Mouse (Mus musculus) ES-Bruce4 (cell line): ENCODE results near the gene Tacr2. TPM values are rescaled to one million over a fixed set of nuclear protein-coding genes. Genes with fewer than 3 reads are reported as not detected.

ENCODE experiments used
- H3K27ac ChIP-seq: 2 replicates; pipeline ENCODE4 v1.5.1; 2012; ENCODE audit warnings: low read length, inconsistent platforms; ENCODE audit not compliant: insufficient read depth
- H3K27me3 ChIP-seq: 2 replicates; pipeline ENCODE4 v1.6.1; 2012; ENCODE audit warnings: mild to moderate bottlenecking, low read length, inconsistent platforms; ENCODE audit not compliant: control insufficient read depth, poor library complexity, insufficient read depth, severe bottlenecking
- H3K36me3 ChIP-seq: 2 replicates; pipeline ENCODE4 v1.6.1; 2012; ENCODE audit warnings: inconsistent platforms, mild to moderate bottlenecking, low read length, moderate library complexity; ENCODE audit not compliant: control insufficient read depth, poor library complexity, insufficient read depth, severe bottlenecking
- H3K4me1 ChIP-seq: one replicate; pipeline ENCODE4 v1.8.1; 2011; ENCODE audit warnings: low read length; ENCODE audit not compliant: control insufficient read depth, insufficient read depth
- H3K4me3 ChIP-seq: 2 replicates; pipeline ENCODE4 v1.5.1; 2011; ENCODE audit warnings: low read depth, mild to moderate bottlenecking, low read length
- H3K9ac ChIP-seq: 2 replicates; pipeline ENCODE4 v1.6.1; 2012; ENCODE audit warnings: low read depth, mild to moderate bottlenecking, inconsistent platforms; ENCODE audit not compliant: poor library complexity, severe bottlenecking
- H3K9me3 ChIP-seq: replicated peaks from 2 replicates; pipeline ENCODE4 v1.6.1; 2012; ENCODE audit warnings: mild to moderate bottlenecking, low read length, inconsistent platforms; ENCODE audit not compliant: control insufficient read depth, poor library complexity, insufficient read depth, severe bottlenecking
- CTCF ChIP-seq: IDR thresholded peaks from one replicate; pipeline ENCODE4 v1.8.1; 2011; ENCODE audit warnings: low read depth, low read length
- EP300 ChIP-seq: IDR thresholded peaks from 2 replicates; pipeline ENCODE4 v1.6.1; 2011; ENCODE audit warnings: low read depth, low read length; ENCODE audit not compliant: insufficient read depth
- POLR2A ChIP-seq: IDR thresholded peaks from one replicate; pipeline ENCODE4 v1.8.1; 2011; ENCODE audit warnings: low read length; ENCODE audit not compliant: insufficient read depth
- polyA plus RNA-seq: library from polyadenylated mRNA; stranded (reverse); fragments of >200 nt; gene quantifications from 2 replicates; pipeline ENCODE4 v1.2.4, GENCODE M21; 2011; ENCODE audit warnings: low read depth; ENCODE audit not compliant: missing spikeins, insufficient read depth, insufficient read length

Gene Tacr2
- polyA plus RNA-seq, 1 experiment, result not detected

DNA sequence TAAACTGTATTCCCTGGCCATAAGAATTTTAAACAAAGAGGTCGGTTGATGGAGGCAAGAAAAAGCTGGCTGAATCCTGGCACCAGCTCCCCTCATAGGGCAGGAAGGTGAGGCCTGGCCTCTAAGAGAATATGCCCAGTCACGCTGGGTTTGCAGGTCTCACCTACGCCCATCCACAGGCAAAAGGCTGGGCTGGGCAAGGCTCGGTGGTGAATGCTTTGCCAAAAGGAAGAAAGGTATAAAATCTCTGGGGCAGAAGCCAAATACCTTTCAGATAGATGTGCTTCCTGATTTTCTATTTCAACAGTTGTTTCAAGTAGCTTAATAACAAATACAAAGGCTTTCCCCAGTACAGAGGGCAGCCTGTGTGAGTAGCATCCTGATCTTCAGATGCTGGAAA, 27.4 kb downstream of the Tacr2 start:
- Histone ChIP-seq H3K27ac (no peak overlapping the region; the same call in 1 of the 2 replicates), H3K9ac (no peak overlapping the region), H3K4me3 (no peak overlapping the region), H3K27me3 (no peaks in the 10 kb centered on the region), H3K4me1 (peaks cover 4% of the 10 kb centered on the region), H3K9me3 (no peaks in the 10 kb centered on the region), H3K36me3 (no peaks in the 10 kb centered on the region)
- TF ChIP-seq CTCF (no peak), EP300 (no peak), POLR2A (no peak)

DNA sequence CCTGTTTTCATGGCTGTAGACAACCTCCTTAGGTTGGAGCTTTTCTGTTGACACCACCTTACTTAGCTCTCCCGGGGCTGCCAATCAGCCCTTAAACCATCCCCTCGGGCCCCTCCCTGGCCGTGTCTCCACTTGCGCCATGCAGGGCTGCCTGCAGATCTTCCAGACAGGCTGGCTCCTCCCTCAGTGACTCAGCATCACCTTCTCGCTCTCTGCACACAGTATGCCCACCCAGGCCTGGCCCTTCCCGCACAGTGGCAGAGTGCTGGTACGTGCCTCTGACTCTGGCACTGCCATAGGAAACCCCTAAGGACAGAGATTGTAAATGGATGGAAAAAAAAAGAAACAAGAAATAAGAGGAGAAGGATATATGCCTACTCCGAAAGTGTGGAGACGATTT, 30.5 kb downstream of the Tacr2 start:
- no peaks in the 10 kb centered on the region for H3K27me3 ChIP-seq
- 0 out of 2 replicates have a peak overlapping the region, but pooled peaks have one; percentile 10 for H3K9ac ChIP-seq
- H3K4me3 ChIP-seq, result no peak overlapping the region
- H3K9me3 ChIP-seq, result no peaks in the 10 kb centered on the region
- H3K27ac ChIP-seq, result peak overlapping the region; percentile 73
- no peaks in the 10 kb centered on the region for H3K36me3 ChIP-seq
- H3K4me1 ChIP-seq, result peaks cover 6% of the 10 kb centered on the region
- peak; percentile 79 for TF ChIP-seq EP300
- TF ChIP-seq POLR2A, result no peak

DNA sequence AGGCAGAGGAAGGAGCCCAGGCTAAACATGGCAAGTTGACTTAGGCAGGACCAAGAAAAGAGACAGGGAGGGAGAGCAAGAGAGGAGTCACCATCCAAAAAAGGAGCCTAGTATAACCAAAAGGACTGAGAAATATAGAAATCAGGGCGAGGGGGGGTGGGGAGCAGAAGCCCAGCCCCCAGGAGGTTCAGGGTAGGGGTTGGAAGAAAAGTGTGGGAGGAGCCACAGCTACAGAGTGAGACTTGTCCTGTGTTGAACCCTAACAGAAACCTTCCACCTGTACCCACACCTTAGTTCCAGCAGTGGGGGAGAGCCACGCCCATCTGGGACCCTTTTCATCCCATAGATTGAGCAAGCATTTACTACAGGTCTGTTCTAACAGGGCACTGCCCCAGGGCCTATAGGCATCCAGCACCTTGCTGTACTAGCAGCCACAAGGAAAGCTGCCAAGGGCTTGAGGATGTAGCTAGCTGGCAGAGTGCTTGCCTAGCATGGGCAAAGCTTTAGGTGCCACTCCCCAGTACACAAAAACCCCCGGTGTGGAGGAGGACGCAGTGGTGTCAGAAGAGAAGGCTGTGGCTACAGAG, 31.1 kb downstream of the Tacr2 start:
- 0 out of 2 replicates have a peak overlapping the region, but pooled peaks have one; percentile 10 for H3K9ac ChIP-seq
- peak overlapping the region; percentile 73 for H3K27ac ChIP-seq
- no peaks in the 10 kb centered on the region for H3K36me3 ChIP-seq
- H3K4me1 ChIP-seq, result peaks cover 6% of the 10 kb centered on the region
- TF ChIP-seq EP300 (no peak), CTCF (no peak), POLR2A (no peak)
- no peak overlapping the region for H3K4me3 ChIP-seq
- H3K9me3 ChIP-seq, result no peaks in the 10 kb centered on the region
- H3K27me3 ChIP-seq, result no peaks in the 10 kb centered on the region

DNA sequence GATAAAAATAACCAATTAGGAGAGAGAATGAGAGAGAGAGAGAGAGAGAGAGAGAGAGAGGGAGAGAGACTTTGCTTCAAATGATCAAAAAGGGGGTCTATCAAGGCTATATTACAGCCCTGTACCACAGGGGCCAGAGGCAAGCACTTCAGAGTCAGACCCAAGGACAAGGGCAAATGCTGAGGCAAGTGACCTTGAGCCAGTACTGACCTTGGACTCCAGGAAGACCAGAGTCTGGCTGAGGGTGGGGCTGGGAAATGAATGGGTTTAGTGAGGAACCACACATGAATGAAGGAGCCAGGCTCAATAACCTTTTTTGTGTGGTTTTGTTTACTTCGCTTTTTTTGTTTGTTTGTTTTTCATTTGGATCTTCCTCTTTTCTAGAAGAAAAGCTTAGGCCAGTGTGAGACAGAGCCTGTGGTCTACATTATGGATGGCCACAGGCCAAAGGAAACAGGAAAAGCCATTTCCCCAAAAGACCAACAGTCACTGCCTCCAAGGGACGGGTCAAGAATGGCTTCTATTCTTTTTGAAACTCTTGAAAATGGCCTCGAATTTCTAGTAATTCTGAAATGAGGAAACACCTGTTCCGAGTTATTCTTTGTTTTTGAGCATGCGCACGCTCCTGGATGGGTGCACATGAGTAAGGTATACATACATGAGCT, 35.4 kb downstream of the Tacr2 start:
- Histone ChIP-seq H3K9me3 (no peaks in the 10 kb centered on the region), H3K4me1 (peaks cover 2% of the 10 kb centered on the region), H3K27ac (0 out of 2 replicates have a peak overlapping the region, but pooled peaks have one; percentile 12), H3K27me3 (no peaks in the 10 kb centered on the region), H3K9ac (no peak overlapping the region), H3K36me3 (no peaks in the 10 kb centered on the region), H3K4me3 (no peak overlapping the region)
- TF ChIP-seq EP300, result peak; percentile 69; the same call in 1 of the 2 replicates
- no peak for TF ChIP-seq CTCF
- no peak for TF ChIP-seq POLR2A

DNA sequence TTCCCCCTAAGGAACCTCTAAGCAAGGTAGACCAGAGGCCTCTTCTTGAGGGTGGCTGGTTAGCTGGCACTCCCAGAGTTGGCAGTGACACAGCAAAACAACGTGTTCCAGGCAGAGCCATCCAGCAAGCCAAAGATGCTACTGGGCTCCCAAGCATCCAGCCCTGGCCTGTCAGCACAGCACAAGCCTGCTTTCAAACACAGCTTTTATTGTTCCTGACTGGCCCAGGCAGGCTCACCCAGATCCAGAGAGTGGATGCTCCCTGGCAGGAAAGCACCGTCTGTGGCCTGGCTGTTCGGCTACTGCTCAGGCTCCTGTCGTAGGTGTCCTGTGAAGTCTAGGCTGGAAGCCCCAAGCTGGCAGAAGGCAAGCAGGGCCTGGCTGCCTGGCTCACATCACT, 41.9 kb downstream of the Tacr2 start:
- Histone ChIP-seq H3K27ac (no peak overlapping the region), H3K9me3 (no peaks in the 10 kb centered on the region), H3K27me3 (no peaks in the 10 kb centered on the region), H3K4me3 (no peak overlapping the region), H3K9ac (no peak overlapping the region), H3K4me1 (peaks cover 2% of the 10 kb centered on the region), H3K36me3 (no peaks in the 10 kb centered on the region)
- TF ChIP-seq POLR2A, result no peak
- TF ChIP-seq CTCF, result no peak
- TF ChIP-seq EP300, result no peak
